16 mouse cellular contexts compared by ENCODE assay signal in the genomic region with DNA sequence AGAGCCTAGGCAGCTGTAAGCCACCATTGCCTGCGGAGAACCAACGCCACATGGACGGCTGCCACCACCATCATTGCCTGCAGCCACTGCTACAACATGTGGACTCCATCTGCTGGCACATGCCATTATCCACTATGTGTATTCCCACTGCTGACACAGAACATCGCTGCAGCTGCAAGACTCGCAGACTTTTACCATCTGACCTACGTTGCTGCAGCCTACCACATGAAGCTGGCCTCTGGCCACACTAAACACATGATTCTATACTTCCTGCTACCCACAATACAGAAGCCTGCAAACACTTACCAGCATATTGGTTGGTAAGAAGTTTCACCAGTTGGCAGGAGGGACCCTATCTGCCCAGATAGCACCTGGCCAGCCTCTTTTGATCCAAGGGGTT.
A peak's percentile ranks its signal among the peaks of the same experiment; 100 is the strongest.
DNase-seq lines count a peak whose midpoint lies in the region; ATAC-seq lines count a peak whose summit lies in the region.
"Had no signal": no experiment of that assay in that cellular context is flagged by ENCODE, and none has a peak within 500 bp of the region (broad histone marks: within the 10 kb centered on the region; RNA-seq: fewer than 3 reads in every experiment).

No protein-coding gene starts in this region.

- no peak overlapping the region for H3K27ac ChIP-seq in hindbrain, embryonic 16.5 days (ENCODE audit: low read depth, low read length)
- H3K27ac ChIP-seq in hindbrain, embryonic 11.5 days (ENCODE audit: low read depth, low read length) = no peak overlapping the region
- H3K27ac ChIP-seq in embryonic facial prominence, embryonic 10.5 days (replicated peaks) = no peak overlapping the region
- no peak overlapping the region for H3K27ac ChIP-seq in midbrain, embryonic 16.5 days (ENCODE audit: low read length)
- H3K27ac ChIP-seq: forebrain, embryonic 15.5 days; hindbrain, embryonic 10.5 days had no signal

- H3K9me3 ChIP-seq in hindbrain, embryonic 16.5 days (ENCODE audit: control insufficient read depth, low read length) = no peaks in the 10 kb centered on the region
- H3K9me3 ChIP-seq in hindbrain, embryonic 11.5 days (ENCODE audit: control insufficient read depth, low read length) = no peaks in the 10 kb centered on the region
- H3K9me3 ChIP-seq in embryonic facial prominence, embryonic 10.5 days = no peaks in the 10 kb centered on the region
- H3K9me3 ChIP-seq in megakaryocyte, embryonic 14.5 days = peaks cover 12% of the 10 kb centered on the region
- no peaks in the 10 kb centered on the region for H3K9me3 ChIP-seq in midbrain, embryonic 16.5 days (replicated peaks; ENCODE audit: control insufficient read depth, low read length, poor library complexity, severe bottlenecking)
- H3K9me3 ChIP-seq: forebrain, embryonic 15.5 days; hindbrain, embryonic 10.5 days had no signal

- H3K4me2 ChIP-seq in hindbrain, embryonic 16.5 days (ENCODE audit: low read length) = no peak overlapping the region
- H3K4me2 ChIP-seq in hindbrain, embryonic 11.5 days (replicated peaks; ENCODE audit: low read depth, low read length) = no peak overlapping the region
- H3K4me2 ChIP-seq in midbrain, embryonic 16.5 days (ENCODE audit: low read length) = no peak overlapping the region
- H3K4me2 ChIP-seq: forebrain, embryonic 15.5 days; heart, embryonic 11.5 days had no signal

- H3K4me1 ChIP-seq in hindbrain, embryonic 16.5 days (ENCODE audit: control insufficient read depth, insufficient read depth, low read depth, low read length) = no peaks in the 10 kb centered on the region
- no peaks in the 10 kb centered on the region for H3K4me1 ChIP-seq in hindbrain, embryonic 11.5 days (replicated peaks; ENCODE audit: control insufficient read depth, insufficient read depth, low read length)
- H3K4me1 ChIP-seq in embryonic facial prominence, embryonic 10.5 days = no peaks in the 10 kb centered on the region
- H3K4me1 ChIP-seq in megakaryocyte, embryonic 14.5 days = no peaks in the 10 kb centered on the region
- no peaks in the 10 kb centered on the region for H3K4me1 ChIP-seq in midbrain, embryonic 16.5 days (ENCODE audit: control insufficient read depth, insufficient read depth, low read length)
- H3K4me1 ChIP-seq: forebrain, embryonic 15.5 days; hindbrain, embryonic 10.5 days had no signal

- no peaks in the 10 kb centered on the region for H3K27me3 ChIP-seq in hindbrain, embryonic 16.5 days (replicated peaks; ENCODE audit: control insufficient read depth, insufficient read depth, low read length)
- no peaks in the 10 kb centered on the region for H3K27me3 ChIP-seq in hindbrain, embryonic 11.5 days (ENCODE audit: control insufficient read depth, insufficient read depth, low read length)
- H3K27me3 ChIP-seq in embryonic facial prominence, embryonic 10.5 days (replicated peaks; ENCODE audit: low read depth, poor library complexity, severe bottlenecking) = no peaks in the 10 kb centered on the region
- H3K27me3 ChIP-seq in megakaryocyte, embryonic 14.5 days (replicated peaks) = no peaks in the 10 kb centered on the region
- H3K27me3 ChIP-seq in midbrain, embryonic 16.5 days (ENCODE audit: control insufficient read depth, insufficient read depth, low read depth, low read length) = no peaks in the 10 kb centered on the region
- H3K27me3 ChIP-seq: CH12.LX; forebrain, embryonic 15.5 days; Patski had no signal

- 84% methylated on average over 6 of the region's 6 CpGs for WGBS in hindbrain, embryonic 16.5 days
- 85% methylated on average over 6 of the region's 6 CpGs for WGBS in hindbrain, embryonic 11.5 days
- WGBS in embryonic facial prominence, embryonic 10.5 days = 89% methylated on average over 6 of the region's 6 CpGs
- WGBS in midbrain, embryonic 16.5 days = 92% methylated on average over 6 of the region's 6 CpGs

- no peak overlapping the region for H3K4me3 ChIP-seq in hindbrain, embryonic 16.5 days (ENCODE audit: low read length)
- no peak overlapping the region for H3K4me3 ChIP-seq in hindbrain, embryonic 11.5 days (ENCODE audit: low read depth, low read length)
- H3K4me3 ChIP-seq in embryonic facial prominence, embryonic 10.5 days = no peak overlapping the region
- peak overlapping the region; percentile 44 for H3K4me3 ChIP-seq in megakaryocyte, embryonic 14.5 days (replicated peaks)
- no peak overlapping the region for H3K4me3 ChIP-seq in midbrain, embryonic 16.5 days (ENCODE audit: low read depth, low read length)
- H3K4me3 ChIP-seq: forebrain, embryonic 15.5 days; hindbrain, embryonic 10.5 days had no signal

- H3K36me3 ChIP-seq in hindbrain, embryonic 16.5 days (ENCODE audit: control insufficient read depth, insufficient read depth, low read length) = no peaks in the 10 kb centered on the region
- H3K36me3 ChIP-seq in hindbrain, embryonic 11.5 days (ENCODE audit: control insufficient read depth, insufficient read depth, low read length) = no peaks in the 10 kb centered on the region
- H3K36me3 ChIP-seq in embryonic facial prominence, embryonic 10.5 days (replicated peaks) = no peaks in the 10 kb centered on the region
- no peaks in the 10 kb centered on the region for H3K36me3 ChIP-seq in megakaryocyte, embryonic 14.5 days (replicated peaks; ENCODE audit: low read length)
- H3K36me3 ChIP-seq in midbrain, embryonic 16.5 days (ENCODE audit: control insufficient read depth, insufficient read depth, low read length) = no peaks in the 10 kb centered on the region
- H3K36me3 ChIP-seq: forebrain, embryonic 15.5 days; hindbrain, embryonic 10.5 days had no signal

- H3K9ac ChIP-seq in hindbrain, embryonic 16.5 days (ENCODE audit: low read depth, low read length) = no peak overlapping the region
- no peak overlapping the region for H3K9ac ChIP-seq in hindbrain, embryonic 11.5 days (ENCODE audit: low read depth, low read length)
- H3K9ac ChIP-seq in midbrain, embryonic 16.5 days (ENCODE audit: low read depth, low read length) = no peak overlapping the region
- H3K9ac ChIP-seq: forebrain, embryonic 15.5 days had no signal

- DNase-seq in hindbrain, embryonic 11.5 days (ENCODE audit: low spot score) = no peak
- peak; percentile 9 for DNase-seq in embryonic facial prominence, embryonic 10.5 days (ENCODE audit: low spot score)
- peak; percentile 2 for DNase-seq in forelimb bud, embryonic 11.5 days (ENCODE audit: low read depth, low spot score)
- DNase-seq: adrenal gland, adult 8-10 months; adrenal gland, postnatal 36 days; cerebellum, adult 2 months; gastrocnemius, postnatal 10 days; heart, adult 18-20 months had no signal

- ATAC-seq in hindbrain, embryonic 16.5 days = peak; percentile 24
- ATAC-seq in hindbrain, embryonic 11.5 days (ENCODE audit: low FRiP score) = no peak
- no peak for ATAC-seq in midbrain, embryonic 16.5 days
- ATAC-seq: forebrain, embryonic 15.5 days; Patski had no signal
